Mouse (Mus musculus): ENCODE results near the gene Zfp37. TPM values are rescaled to one million over a fixed set of nuclear protein-coding genes. Genes with fewer than 3 reads are reported as not detected.
"Not testable (repeated sequence)": the region's sequence is repeated elsewhere in the genome, so short reads cannot be mapped to it uniquely, and the experiment has no call there.

Zfp37 gene
- polyA plus RNA-seq, 1 experiment from 2014 or later, result 10.5 TPM

- H3K36me3 ChIP-seq (ENCODE audit: control insufficient read depth, insufficient read depth, low read length), result no peaks in the 10 kb centered on the region
- no peak overlapping the region for H3K4me2 ChIP-seq (ENCODE audit: low read depth, low read length)
- H3K27ac ChIP-seq (ENCODE audit: low read length), result no peak overlapping the region
- no peak for ATAC-seq (ENCODE audit: low read depth)
- no peak overlapping the region for H3K9ac ChIP-seq (ENCODE audit: low read length)
- WGBS, result 36% methylated on average over 5 of the region's 5 CpGs
- no peaks in the 10 kb centered on the region for H3K27me3 ChIP-seq (ENCODE audit: control insufficient read depth, insufficient read depth, low read depth, low read length)
- no peaks in the 10 kb centered on the region for H3K4me1 ChIP-seq (replicated peaks; ENCODE audit: control insufficient read depth, insufficient read depth, low read length)
- no peak overlapping the region for H3K4me3 ChIP-seq (ENCODE audit: low read length)
- H3K9me3 ChIP-seq (ENCODE audit: control insufficient read depth, low read length), result no peaks in the 10 kb centered on the region
These were observed 53.6 kb downstream of the Zfp37 start for GRCm38 (mm10) chr4:62177282-62177681.

- H3K4me2 ChIP-seq (ENCODE audit: low read depth, low read length), result no peak overlapping the region
- H3K9me3 ChIP-seq (ENCODE audit: control insufficient read depth, low read length), result no peaks in the 10 kb centered on the region
These were observed 56.4 kb downstream of the Zfp37 start for GRCm38 (mm10) chr4:62174471-62174870.

GRCm38 (mm10) chr4:62167636-62168035 lies 63.2 kb downstream of the Zfp37 start:
- not testable (repeated sequence) for H3K36me3 ChIP-seq (ENCODE audit: control insufficient read depth, insufficient read depth, low read length); H3K27me3 ChIP-seq (ENCODE audit: control insufficient read depth, insufficient read depth, low read depth, low read length); H3K27ac ChIP-seq (ENCODE audit: low read length); ATAC-seq (ENCODE audit: low read depth); H3K9ac ChIP-seq (ENCODE audit: low read length); H3K4me1 ChIP-seq (replicated peaks; ENCODE audit: control insufficient read depth, insufficient read depth, low read length); H3K4me3 ChIP-seq (ENCODE audit: low read length); H3K4me2 ChIP-seq (ENCODE audit: low read depth, low read length); H3K9me3 ChIP-seq (ENCODE audit: control insufficient read depth, low read length)
- WGBS, result 87% methylated on average over 13 of the region's 13 CpGs

More at GRCm38 (mm10) chr4:62174471-62174870, 56.4 kb downstream of the Zfp37 start:
- no peaks in the 10 kb centered on the region for H3K4me1 ChIP-seq (replicated peaks; ENCODE audit: control insufficient read depth, insufficient read depth, low read length)
- no peak overlapping the region for H3K4me3 ChIP-seq (ENCODE audit: low read length)
- no peaks in the 10 kb centered on the region for H3K27me3 ChIP-seq (ENCODE audit: control insufficient read depth, insufficient read depth, low read depth, low read length)
- no peak overlapping the region for H3K9ac ChIP-seq (ENCODE audit: low read length)
- ATAC-seq (ENCODE audit: low read depth), result no peak
- no peak overlapping the region for H3K27ac ChIP-seq (ENCODE audit: low read length)
- no peaks in the 10 kb centered on the region for H3K36me3 ChIP-seq (ENCODE audit: control insufficient read depth, insufficient read depth, low read length)
- 77% methylated on average over 4 of the region's 4 CpGs for WGBS

GRCm38 (mm10) chr4:62158401-62158800 lies 72.4 kb downstream of the Zfp37 start:
- no peak overlapping the region for H3K4me2 ChIP-seq (ENCODE audit: low read depth, low read length)
- no peak overlapping the region for H3K27ac ChIP-seq (ENCODE audit: low read length)
- 57% methylated on average over 1 of the region's 1 CpGs for WGBS
- no peaks in the 10 kb centered on the region for H3K36me3 ChIP-seq (ENCODE audit: control insufficient read depth, insufficient read depth, low read length)
- H3K4me1 ChIP-seq (replicated peaks; ENCODE audit: control insufficient read depth, insufficient read depth, low read length), result no peaks in the 10 kb centered on the region
- no peak overlapping the region for H3K9ac ChIP-seq (ENCODE audit: low read length)
- no peaks in the 10 kb centered on the region for H3K9me3 ChIP-seq (ENCODE audit: control insufficient read depth, low read length)
- no peak for ATAC-seq (ENCODE audit: low read depth)
- no peak overlapping the region for H3K4me3 ChIP-seq (ENCODE audit: low read length)
- H3K27me3 ChIP-seq (ENCODE audit: control insufficient read depth, insufficient read depth, low read depth, low read length), result no peaks in the 10 kb centered on the region

- Histone ChIP-seq H3K27me3 (ENCODE audit: control insufficient read depth, insufficient read depth, low read depth, low read length) (no peaks in the 10 kb centered on the region), H3K4me2 (ENCODE audit: low read depth, low read length) (no peak within 1 kb of the TSS), H3K9me3 (ENCODE audit: control insufficient read depth, low read length) (no peaks in the 10 kb centered on the region), H3K27ac (ENCODE audit: low read length) (no peak within 1 kb of the TSS), H3K4me3 (ENCODE audit: low read length) (no peak within 1 kb of the TSS), H3K4me1 (replicated peaks; ENCODE audit: control insufficient read depth, insufficient read depth, low read length) (no peaks in the 10 kb centered on the region), H3K9ac (ENCODE audit: low read length) (no peak within 1 kb of the TSS), H3K36me3 (ENCODE audit: control insufficient read depth, insufficient read depth, low read length) (no peaks in the 10 kb centered on the region)
- ATAC-seq (ENCODE audit: low read depth), result no peak
- 59% methylated on average over 2 of the region's 2 CpGs for WGBS
These were observed 80.0 kb downstream of the Zfp37 start, which contains the start of gene Mup21 for GRCm38 (mm10) chr4:62150811-62151210. Gene Mup21 (minus strand): TSS chr4:62150863.

Other genes with a start within 250 kb of the Zfp37 start
- gene Mup20, start 176.9 kb downstream of the Zfp37 start, polyA plus RNA-seq (2015; fragmentation: Nextera tagmentation; extraction: Ambion mirVana), result not detected in 2 replicates
- not detected in 2 replicates for gene Mup3, start 143.7 kb downstream of the Zfp37 start, polyA plus RNA-seq (2015; fragmentation: Nextera tagmentation; extraction: Ambion mirVana)
- gene Mup21, start 80.2 kb downstream of the Zfp37 start, polyA plus RNA-seq (2015; fragmentation: Nextera tagmentation; extraction: Ambion mirVana), result not detected in 2 replicates
- gene Slc31a2, start 31.5 kb upstream of the Zfp37 start, polyA plus RNA-seq (2015; fragmentation: Nextera tagmentation; extraction: Ambion mirVana), result 21.2 and 21.4 TPM in 2 replicates
- 26.1 and 27.1 TPM in 2 replicates for gene Fkbp15, start 129.5 kb upstream of the Zfp37 start, polyA plus RNA-seq (2015; fragmentation: Nextera tagmentation; extraction: Ambion mirVana)
- gene Slc31a1, start 129.7 kb upstream of the Zfp37 start, polyA plus RNA-seq (2015; fragmentation: Nextera tagmentation; extraction: Ambion mirVana), result 51.2 and 51.9 TPM in 2 replicates
- gene Cdc26, start 177.6 kb upstream of the Zfp37 start, polyA plus RNA-seq (2015; fragmentation: Nextera tagmentation; extraction: Ambion mirVana), result 141 and 148 TPM in 2 replicates
- 20.7 and 21.4 TPM in 2 replicates for gene Prpf4, start 177.8 kb upstream of the Zfp37 start, polyA plus RNA-seq (2015; fragmentation: Nextera tagmentation; extraction: Ambion mirVana)
- gene Rnf183, start 204.2 kb upstream of the Zfp37 start, polyA plus RNA-seq (2015; fragmentation: Nextera tagmentation; extraction: Ambion mirVana), result 0.14 TPM in 1 of 2 replicates, not detected in the other
- 12.4 and 13.3 TPM in 2 replicates for gene Wdr31, start 239.8 kb upstream of the Zfp37 start, polyA plus RNA-seq (2015; fragmentation: Nextera tagmentation; extraction: Ambion mirVana)
- 47.9 and 59.2 TPM in 2 replicates for gene Bspry, start 249.0 kb upstream of the Zfp37 start, polyA plus RNA-seq (2015; fragmentation: Nextera tagmentation; extraction: Ambion mirVana)

All from lung, embryonic 16.5 days (tissue).